Mouse (Mus musculus) frontal cortex, postnatal 36 days (tissue): ENCODE measurements around the gene Ergic1.

Experiments used
- DNase-seq, 2 experiments: peaks; one replicate each; pipeline ENCODE4 v3.0.0; 2022; ENCODE audit warnings: low spot score in 2 of 2

Ergic1 gene

DNA sequence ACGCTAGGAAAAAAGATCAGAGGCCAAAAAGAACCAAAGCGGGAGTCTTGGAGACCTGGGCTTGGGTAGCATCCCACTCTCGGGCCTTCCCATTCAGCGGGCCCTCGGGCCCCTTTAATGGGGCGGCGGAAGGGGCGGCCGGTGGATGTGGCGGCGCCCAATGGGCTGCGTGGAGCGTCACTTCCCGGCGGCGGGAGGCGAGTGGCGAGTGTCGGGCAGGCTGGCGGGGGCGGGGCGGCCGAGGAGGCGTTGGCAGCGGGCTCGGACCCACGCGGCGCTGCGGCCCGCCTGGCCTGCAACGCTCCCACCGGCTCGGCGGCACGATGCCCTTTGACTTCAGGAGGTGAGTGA, at the start of gene Ergic1:
Gene Ergic1 (plus strand): TSS at position 200 of the 351 bp plus-strand sequence.
- peak; percentile 88 to 92 for DNase-seq

DNA sequence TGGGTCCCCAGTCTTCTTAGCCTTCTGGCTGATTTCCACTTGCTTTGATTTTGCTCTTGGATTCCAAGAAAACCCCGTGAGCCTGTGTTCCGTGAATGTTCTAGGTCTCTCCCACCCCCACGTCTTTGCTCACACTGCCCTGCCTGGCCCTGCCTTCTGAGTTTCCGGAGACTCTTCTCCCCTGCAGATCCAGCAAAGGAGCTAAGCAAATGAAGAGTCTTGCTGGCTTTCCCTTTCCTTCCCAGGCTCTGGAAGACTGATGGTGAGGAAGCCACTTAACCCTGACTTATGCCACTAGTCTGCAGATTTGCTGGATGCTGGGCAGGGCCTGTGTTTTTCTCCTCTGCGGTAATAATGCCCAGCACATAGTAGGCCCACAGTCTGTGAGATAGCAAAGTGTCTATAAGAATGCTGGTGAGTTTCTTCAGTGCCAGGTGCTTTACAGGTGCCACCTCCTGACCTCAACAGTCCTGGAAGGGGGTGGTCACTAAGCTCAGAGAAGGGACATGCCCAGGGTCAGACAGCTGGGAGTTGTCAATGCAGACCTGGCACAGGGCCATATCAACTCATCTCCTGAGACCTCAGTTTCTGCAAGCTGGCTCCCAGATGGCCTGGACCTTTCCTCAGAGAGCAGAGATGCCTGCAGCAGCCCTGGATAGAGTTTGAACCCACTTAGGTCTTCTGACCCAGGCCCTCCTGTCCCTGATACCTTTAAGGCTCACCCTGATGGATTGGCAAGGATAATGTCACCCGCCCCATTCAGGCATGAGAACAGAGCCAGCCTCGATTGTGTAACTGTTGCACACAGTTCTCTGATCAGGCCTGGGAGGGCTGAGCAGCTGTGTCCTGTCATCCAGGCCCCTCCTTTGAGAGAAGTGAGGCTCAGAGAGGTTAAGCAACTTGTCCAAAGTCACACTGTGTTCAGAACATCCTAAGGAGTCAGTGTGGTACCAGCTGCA, 49.2 kb upstream of the Ergic1 start:
- no peak for DNase-seq

GRCm38 (mm10) chr17:26512961-26513360, 48.3 kb upstream of the Ergic1 start:
- DNase-seq, result no peak

- DNase-seq, result no peak
Measured at GRCm38 (mm10) chr17:26513459-26514290, 47.6 kb upstream of the Ergic1 start.

DNA sequence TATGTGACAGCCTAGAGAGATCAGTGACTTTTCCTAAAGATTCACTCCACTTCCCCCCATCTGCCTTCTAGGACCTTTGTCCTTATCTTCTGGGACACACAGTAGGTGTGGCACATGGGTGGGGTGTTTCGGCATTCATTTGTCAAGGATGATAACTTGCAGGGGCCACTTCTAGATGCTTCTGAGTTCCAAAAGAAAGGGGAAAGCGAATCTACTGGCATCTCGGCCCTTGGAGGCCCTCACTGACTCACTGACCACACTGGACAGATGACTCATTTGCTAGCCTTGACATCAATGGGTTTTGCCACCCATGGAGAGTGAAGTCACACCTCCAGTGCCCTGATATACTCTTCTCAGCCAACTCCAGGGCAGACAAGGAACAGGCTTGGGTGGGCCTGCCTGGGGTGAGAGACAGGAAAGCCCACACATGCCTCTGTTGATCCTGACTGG, 46.7 kb upstream of the Ergic1 start:
- no peak for DNase-seq

DNA sequence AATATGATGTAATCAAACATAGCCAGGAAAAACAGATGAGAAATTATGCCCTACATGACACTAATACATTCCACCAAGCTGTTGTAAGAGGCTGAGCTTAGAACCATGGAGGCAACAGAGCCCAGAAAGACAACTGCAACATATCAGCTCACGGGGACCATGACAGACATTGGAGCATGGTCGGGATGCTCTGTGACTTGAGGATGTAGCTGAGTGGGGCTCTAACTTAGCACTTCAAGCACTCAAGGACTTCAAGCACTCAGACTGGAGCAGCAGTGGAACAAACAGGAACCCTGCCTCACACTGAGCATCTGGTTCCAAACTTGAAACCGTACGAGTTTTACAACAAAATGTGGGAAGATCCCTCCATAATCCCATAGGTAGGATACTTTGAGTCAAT, 45.6 kb upstream of the Ergic1 start:
- DNase-seq, result no peak

DNA sequence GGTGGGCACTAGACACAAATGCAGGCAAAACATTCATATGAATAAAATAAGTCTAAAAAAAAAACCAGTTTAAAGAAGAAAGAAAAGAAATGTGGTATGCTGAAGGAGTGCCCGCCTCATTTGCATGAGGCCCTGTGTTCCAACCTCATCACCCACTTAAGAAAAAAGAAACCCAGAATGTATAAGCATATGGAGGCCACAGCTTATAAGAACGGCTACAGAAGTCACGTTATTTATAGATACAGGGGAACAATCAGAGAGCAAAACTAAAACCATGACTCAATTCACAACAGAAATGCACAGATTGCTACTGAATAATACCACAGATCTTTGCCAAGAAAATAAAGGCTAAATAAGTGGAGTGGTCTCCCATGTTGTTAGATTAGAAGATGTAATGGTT, 43.0 kb upstream of the Ergic1 start:
- DNase-seq, result no peak

GRCm38 (mm10) chr17:26522711-26523110, 38.6 kb upstream of the Ergic1 start:
- DNase-seq, result no peak

GRCm38 (mm10) chr17:26524316-26524715, 37.0 kb upstream of the Ergic1 start:
- no peak for DNase-seq

GRCm38 (mm10) chr17:26524801-26525200, 36.5 kb upstream of the Ergic1 start:
- DNase-seq, result no peak

DNA sequence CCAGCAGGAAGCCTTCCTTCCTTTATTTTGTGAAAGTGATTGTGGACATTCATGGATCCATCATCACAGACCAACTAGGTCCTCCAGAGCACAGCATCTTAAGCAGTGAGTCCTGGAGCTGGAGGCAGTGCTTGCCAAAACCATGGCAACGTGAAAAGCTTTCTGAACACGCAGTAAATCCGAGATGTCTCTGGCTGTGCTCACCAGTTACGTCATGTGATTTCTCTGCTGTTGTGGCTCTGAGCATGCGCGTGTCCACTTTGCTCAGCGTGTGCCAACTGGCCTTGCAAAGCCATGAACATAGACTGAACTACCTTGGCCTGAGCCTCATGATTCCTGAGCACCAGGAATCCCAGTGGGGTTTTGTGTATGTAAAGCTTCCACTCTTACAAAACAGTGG, 36.0 kb upstream of the Ergic1 start:
- peak in 1 of 2 experiments; percentile 66 for DNase-seq

DNA sequence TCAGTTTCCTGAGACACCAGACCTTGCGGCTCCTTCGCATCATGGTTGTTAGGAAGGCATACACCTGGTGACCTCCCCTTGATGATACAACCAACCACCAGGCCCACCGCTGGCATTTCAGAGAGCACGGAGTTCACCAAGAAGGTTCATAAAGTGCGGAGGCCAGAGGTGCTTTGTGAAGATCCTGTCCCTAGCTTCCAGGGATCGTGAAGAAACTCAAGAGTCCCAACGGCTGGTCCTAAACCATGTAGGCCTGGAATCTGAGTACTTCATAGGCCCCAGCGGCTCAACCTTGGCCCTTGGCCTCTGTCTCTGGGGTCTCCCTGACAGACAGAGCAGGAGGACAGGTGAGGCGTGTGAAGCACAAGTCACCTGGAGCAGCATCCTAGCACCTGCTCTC, 34.0 kb upstream of the Ergic1 start:
- DNase-seq, result no peak

DNA sequence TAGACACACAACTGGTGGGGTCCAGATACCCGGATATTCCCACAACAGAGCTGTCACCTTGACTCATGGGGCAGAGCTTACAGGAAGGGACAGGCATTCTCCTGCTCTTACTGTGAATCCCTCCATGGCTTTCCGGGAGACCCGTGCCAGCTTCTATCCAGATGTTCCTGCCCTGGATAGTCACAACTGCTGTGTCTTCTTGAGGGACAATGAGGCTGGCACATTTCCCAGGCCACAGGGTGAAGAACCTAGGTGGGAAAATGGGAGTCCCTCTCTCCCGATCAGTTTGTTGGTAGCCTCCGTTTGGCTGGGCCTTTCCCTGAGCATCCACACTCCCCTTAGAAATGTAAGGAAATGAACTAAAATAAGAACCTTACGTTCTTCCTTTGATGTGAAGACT, 32.5 kb upstream of the Ergic1 start:
- DNase-seq, result no peak

GRCm38 (mm10) chr17:26529791-26530241, 31.5 kb upstream of the Ergic1 start:
- DNase-seq, result no peak

- no peak for DNase-seq
Measured at GRCm38 (mm10) chr17:26530590-26531081, 30.7 kb upstream of the Ergic1 start.

DNA sequence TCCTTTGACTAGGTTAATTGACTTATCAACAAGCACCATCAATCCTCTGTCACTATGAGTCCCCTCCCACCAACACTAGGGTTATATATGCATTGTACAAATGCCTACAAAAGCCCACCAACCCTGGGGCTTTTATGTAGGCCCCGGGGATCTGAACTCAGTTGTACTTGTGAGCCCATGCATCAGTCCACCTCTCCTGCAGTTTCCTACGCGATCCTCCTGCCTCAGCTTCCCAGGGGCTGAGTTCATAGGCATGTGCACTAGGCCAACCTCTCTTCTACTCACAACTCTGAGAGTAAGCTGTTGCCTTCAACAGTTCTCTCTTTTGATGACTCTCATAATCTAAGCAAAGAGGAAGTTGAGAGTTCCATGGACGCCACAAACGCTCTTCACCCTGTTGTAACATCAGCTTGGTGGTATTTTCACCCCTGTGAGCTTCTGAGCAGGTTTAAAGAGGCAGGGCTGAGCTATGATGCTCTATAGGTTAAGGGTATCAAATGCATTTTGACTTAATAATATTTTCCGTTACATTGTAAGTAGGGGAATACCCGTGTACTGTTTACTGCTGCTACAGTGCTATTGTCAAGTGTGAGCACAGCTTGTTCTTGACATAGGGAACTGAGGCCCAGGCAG, 29.8 kb upstream of the Ergic1 start:
- no peak for DNase-seq

DNA sequence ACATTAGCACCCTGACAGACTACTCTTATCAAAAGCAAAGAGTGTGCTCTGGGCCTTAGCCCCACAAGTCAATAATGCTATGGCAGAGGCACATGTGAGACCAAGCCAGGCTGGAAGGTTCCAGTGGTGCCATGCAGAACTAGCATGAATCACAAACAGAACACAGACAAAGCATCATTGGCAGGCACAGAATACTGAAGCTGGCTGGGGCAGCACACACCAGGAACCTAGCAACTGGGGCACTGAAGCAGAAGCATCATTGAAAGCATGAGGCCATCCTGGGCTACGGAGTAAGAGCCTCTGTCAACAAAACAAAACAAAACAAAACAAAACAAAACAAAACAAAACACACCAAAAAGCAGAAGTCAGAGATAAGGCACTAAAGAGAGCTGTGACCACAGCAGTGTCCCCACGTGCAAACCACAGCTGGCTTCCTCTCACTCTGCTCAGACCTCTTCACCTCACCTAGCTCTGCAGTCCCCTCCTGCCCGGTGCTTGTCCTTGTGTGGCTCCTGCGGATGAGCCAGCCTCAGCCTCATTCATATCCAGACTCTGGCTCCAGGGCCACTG, 28.7 kb upstream of the Ergic1 start:
- DNase-seq, result no peak

GRCm38 (mm10) chr17:26533871-26534372, 27.4 kb upstream of the Ergic1 start:
- no peak for DNase-seq

- DNase-seq, result no peak
Measured at GRCm38 (mm10) chr17:26534695-26535094, 26.6 kb upstream of the Ergic1 start.

GRCm38 (mm10) chr17:26535251-26536136, 25.8 kb upstream of the Ergic1 start:
- no peak for DNase-seq
